Mouse (Mus musculus): ENCODE measurements at regions not wholly inside any gene's neighbourhood (a gene's known extent, or its start where the extent isn't known, plus 50 kb on each side); places are given as distances from the start of the nearest gene placed in this dataset.
A peak's percentile ranks its signal among the peaks of the same experiment; 100 is the strongest.

GRCm38 (mm10) chr12:39931251-39931650 is 106.6 kb downstream of the Arl4a start:
- H3K27me3 ChIP-seq (replicated peaks; ENCODE audit: control insufficient read depth, insufficient read depth, low read length), result no peaks in the 10 kb centered on the region
- H3K4me3 ChIP-seq (replicated peaks; ENCODE audit: low read length), result no peak overlapping the region
- no peaks in the 10 kb centered on the region for H3K9me3 ChIP-seq (ENCODE audit: control insufficient read depth, low read length)
- no peak overlapping the region for H3K27ac ChIP-seq (ENCODE audit: low read length)
- no peak overlapping the region for H3K4me2 ChIP-seq (ENCODE audit: low read length)
- no peaks in the 10 kb centered on the region for H3K4me1 ChIP-seq (replicated peaks; ENCODE audit: control insufficient read depth, insufficient read depth, low read length)
- WGBS, result 79% methylated on average over 1 of the region's 1 CpGs
- no peak overlapping the region for H3K9ac ChIP-seq (replicated peaks; ENCODE audit: low read depth, low read length)
- no peaks in the 10 kb centered on the region for H3K36me3 ChIP-seq (ENCODE audit: control insufficient read depth, insufficient read depth)
- no peak for ATAC-seq

GRCm38 (mm10) chr12:39927902-39928301 is 109.9 kb downstream of the Arl4a start:
- Histone ChIP-seq H3K9ac (replicated peaks; ENCODE audit: low read depth, low read length) (no peak overlapping the region), H3K27ac (ENCODE audit: low read length) (no peak overlapping the region), H3K36me3 (ENCODE audit: control insufficient read depth, insufficient read depth) (no peaks in the 10 kb centered on the region), H3K4me2 (ENCODE audit: low read length) (no peak overlapping the region), H3K4me1 (replicated peaks; ENCODE audit: control insufficient read depth, insufficient read depth, low read length) (no peaks in the 10 kb centered on the region), H3K9me3 (ENCODE audit: control insufficient read depth, low read length) (no peaks in the 10 kb centered on the region), H3K4me3 (replicated peaks; ENCODE audit: low read length) (no peak overlapping the region), H3K27me3 (replicated peaks; ENCODE audit: control insufficient read depth, insufficient read depth, low read length) (no peaks in the 10 kb centered on the region)
- ATAC-seq, result no peak

- Histone ChIP-seq H3K36me3 (ENCODE audit: control insufficient read depth, insufficient read depth) (no peaks in the 10 kb centered on the region), H3K4me1 (replicated peaks; ENCODE audit: control insufficient read depth, insufficient read depth, low read length) (no peaks in the 10 kb centered on the region), H3K27me3 (replicated peaks; ENCODE audit: control insufficient read depth, insufficient read depth, low read length) (no peaks in the 10 kb centered on the region), H3K27ac (ENCODE audit: low read length) (no peak overlapping the region), H3K9me3 (ENCODE audit: control insufficient read depth, low read length) (no peaks in the 10 kb centered on the region), H3K9ac (replicated peaks; ENCODE audit: low read depth, low read length) (no peak overlapping the region), H3K4me2 (ENCODE audit: low read length) (no peak overlapping the region), H3K4me3 (replicated peaks; ENCODE audit: low read length) (no peak overlapping the region)
- no peak for ATAC-seq
- 89% methylated on average over 8 of the region's 8 CpGs for WGBS
Observed at GRCm38 (mm10) chr12:39927014-39927413, 110.8 kb downstream of the Arl4a start.

GRCm38 (mm10) chr12:39921481-39921880 is 116.3 kb downstream of the Arl4a start:
- H3K27me3 ChIP-seq (replicated peaks; ENCODE audit: control insufficient read depth, insufficient read depth, low read length), result no peaks in the 10 kb centered on the region
- H3K27ac ChIP-seq (ENCODE audit: low read length), result no peak overlapping the region
- no peak overlapping the region for H3K9ac ChIP-seq (replicated peaks; ENCODE audit: low read depth, low read length)
- H3K36me3 ChIP-seq (ENCODE audit: control insufficient read depth, insufficient read depth), result no peaks in the 10 kb centered on the region
- H3K9me3 ChIP-seq (ENCODE audit: control insufficient read depth, low read length), result no peaks in the 10 kb centered on the region
- peaks cover 3% of the 10 kb centered on the region for H3K4me1 ChIP-seq (replicated peaks; ENCODE audit: control insufficient read depth, insufficient read depth, low read length)
- no peak for ATAC-seq
- no peak overlapping the region for H3K4me3 ChIP-seq (replicated peaks; ENCODE audit: low read length)
- H3K4me2 ChIP-seq (ENCODE audit: low read length), result no peak overlapping the region
- WGBS, result 74% methylated on average over 3 of the region's 3 CpGs

GRCm38 (mm10) chr12:39920466-39920913 is 117.3 kb downstream of the Arl4a start:
- no peaks in the 10 kb centered on the region for H3K27me3 ChIP-seq (replicated peaks; ENCODE audit: control insufficient read depth, insufficient read depth, low read length)
- 6% methylated on average over 8 of the region's 8 CpGs for WGBS
- H3K4me3 ChIP-seq (replicated peaks; ENCODE audit: low read length), result no peak overlapping the region
- H3K4me1 ChIP-seq (replicated peaks; ENCODE audit: control insufficient read depth, insufficient read depth, low read length), result peaks cover 3% of the 10 kb centered on the region
- peak overlapping the region; percentile 22; the same call in 1 of the 2 replicates for H3K4me2 ChIP-seq (ENCODE audit: low read length)
- H3K36me3 ChIP-seq (ENCODE audit: control insufficient read depth, insufficient read depth), result no peaks in the 10 kb centered on the region
- H3K27ac ChIP-seq (ENCODE audit: low read length), result no peak overlapping the region
- H3K9ac ChIP-seq (replicated peaks; ENCODE audit: low read depth, low read length), result no peak overlapping the region
- peak; percentile 92 for ATAC-seq
- H3K9me3 ChIP-seq (ENCODE audit: control insufficient read depth, low read length), result no peaks in the 10 kb centered on the region

GRCm38 (mm10) chr12:39919909-39920308 is 117.9 kb downstream of the Arl4a start:
- Histone ChIP-seq H3K27ac (ENCODE audit: low read length) (no peak overlapping the region), H3K9me3 (ENCODE audit: control insufficient read depth, low read length) (no peaks in the 10 kb centered on the region), H3K27me3 (replicated peaks; ENCODE audit: control insufficient read depth, insufficient read depth, low read length) (no peaks in the 10 kb centered on the region), H3K9ac (replicated peaks; ENCODE audit: low read depth, low read length) (no peak overlapping the region), H3K36me3 (ENCODE audit: control insufficient read depth, insufficient read depth) (no peaks in the 10 kb centered on the region), H3K4me3 (replicated peaks; ENCODE audit: low read length) (no peak overlapping the region), H3K4me1 (replicated peaks; ENCODE audit: control insufficient read depth, insufficient read depth, low read length) (peaks cover 3% of the 10 kb centered on the region), H3K4me2 (ENCODE audit: low read length) (no peak overlapping the region)
- ATAC-seq, result no peak
- WGBS, result 53% methylated on average over 2 of the region's 2 CpGs

- H3K4me3 ChIP-seq (replicated peaks; ENCODE audit: low read length), result no peak overlapping the region
- no peak overlapping the region for H3K4me2 ChIP-seq (ENCODE audit: low read length)
- no peaks in the 10 kb centered on the region for H3K27me3 ChIP-seq (replicated peaks; ENCODE audit: control insufficient read depth, insufficient read depth, low read length)
- H3K36me3 ChIP-seq (ENCODE audit: control insufficient read depth, insufficient read depth), result no peaks in the 10 kb centered on the region
- no peak overlapping the region for H3K9ac ChIP-seq (replicated peaks; ENCODE audit: low read depth, low read length)
- H3K4me1 ChIP-seq (replicated peaks; ENCODE audit: control insufficient read depth, insufficient read depth, low read length), result peaks cover 3% of the 10 kb centered on the region; the same call in 1 of the 2 replicates
- 52% methylated on average over 5 of the region's 5 CpGs for WGBS
- H3K27ac ChIP-seq (ENCODE audit: low read length), result no peak overlapping the region
- no peaks in the 10 kb centered on the region for H3K9me3 ChIP-seq (ENCODE audit: control insufficient read depth, low read length)
- ATAC-seq, result no peak
Observed at GRCm38 (mm10) chr12:39888493-39888892, 149.3 kb downstream of the Arl4a start.

GRCm38 (mm10) chr12:39885366-39885765 is 152.5 kb downstream of the Arl4a start:
- Histone ChIP-seq H3K4me1 (replicated peaks; ENCODE audit: control insufficient read depth, insufficient read depth, low read length) (peaks cover 3% of the 10 kb centered on the region; the same call in 1 of the 2 replicates), H3K27ac (ENCODE audit: low read length) (no peak overlapping the region)
- peak; percentile 43; the same call in 1 of the 2 replicates for ATAC-seq

GRCm38 (mm10) chr12:39880309-39880708 is 157.5 kb downstream of the Arl4a start:
- H3K27me3 ChIP-seq (replicated peaks; ENCODE audit: control insufficient read depth, insufficient read depth, low read length), result no peaks in the 10 kb centered on the region
- no peak overlapping the region for H3K4me2 ChIP-seq (ENCODE audit: low read length)
- H3K27ac ChIP-seq (ENCODE audit: low read length), result no peak overlapping the region
- 89% methylated on average over 1 of the region's 1 CpGs for WGBS
- no peak overlapping the region for H3K9ac ChIP-seq (replicated peaks; ENCODE audit: low read depth, low read length)
- no peak for ATAC-seq
- H3K9me3 ChIP-seq (ENCODE audit: control insufficient read depth, low read length), result no peaks in the 10 kb centered on the region
- H3K4me1 ChIP-seq (replicated peaks; ENCODE audit: control insufficient read depth, insufficient read depth, low read length), result no peaks in the 10 kb centered on the region
- no peak overlapping the region for H3K4me3 ChIP-seq (replicated peaks; ENCODE audit: low read length)
- no peaks in the 10 kb centered on the region for H3K36me3 ChIP-seq (ENCODE audit: control insufficient read depth, insufficient read depth)

More at GRCm38 (mm10) chr12:39885366-39885765, 152.5 kb downstream of the Arl4a start:
- no peaks in the 10 kb centered on the region for H3K9me3 ChIP-seq (ENCODE audit: control insufficient read depth, low read length)
- H3K9ac ChIP-seq (replicated peaks; ENCODE audit: low read depth, low read length), result no peak overlapping the region
- WGBS, result 10% methylated on average over 3 of the region's 3 CpGs
- H3K36me3 ChIP-seq (ENCODE audit: control insufficient read depth, insufficient read depth), result no peaks in the 10 kb centered on the region
- H3K27me3 ChIP-seq (replicated peaks; ENCODE audit: control insufficient read depth, insufficient read depth, low read length), result no peaks in the 10 kb centered on the region
- no peak overlapping the region for H3K4me2 ChIP-seq (ENCODE audit: low read length)
- no peak overlapping the region for H3K4me3 ChIP-seq (replicated peaks; ENCODE audit: low read length)

- H3K9ac ChIP-seq (replicated peaks; ENCODE audit: low read depth, low read length), result no peak overlapping the region
- ATAC-seq, result no peak
- 92% methylated on average over 6 of the region's 6 CpGs for WGBS
- H3K36me3 ChIP-seq (ENCODE audit: control insufficient read depth, insufficient read depth), result no peaks in the 10 kb centered on the region
- no peak overlapping the region for H3K4me3 ChIP-seq (replicated peaks; ENCODE audit: low read length)
- H3K27ac ChIP-seq (ENCODE audit: low read length), result no peak overlapping the region
- no peaks in the 10 kb centered on the region for H3K27me3 ChIP-seq (replicated peaks; ENCODE audit: control insufficient read depth, insufficient read depth, low read length)
- no peak overlapping the region for H3K4me2 ChIP-seq (ENCODE audit: low read length)
- no peaks in the 10 kb centered on the region for H3K4me1 ChIP-seq (replicated peaks; ENCODE audit: control insufficient read depth, insufficient read depth, low read length)
- no peaks in the 10 kb centered on the region for H3K9me3 ChIP-seq (ENCODE audit: control insufficient read depth, low read length)
Observed at GRCm38 (mm10) chr12:39873917-39874316, 163.9 kb downstream of the Arl4a start.

Data from forebrain, embryonic 16.5 days (tissue).